ENCODE assay signal across 8 mouse cellular contexts in genomic region chr3:87986868-87987267, GRCm38 (mm10). TPM values are rescaled to one million over a fixed set of nuclear protein-coding genes. Genes with fewer than 3 reads are reported as not detected.
A peak's percentile ranks its signal among the peaks of the same experiment; 100 is the strongest.
DNase-seq lines count a peak whose midpoint lies in the region; ATAC-seq and TF ChIP-seq lines count a peak whose summit lies in the region.

No protein-coding gene starts in this region.

- 0 out of 2 replicates have a peak, but pooled peaks have one; percentile 50 for TF ChIP-seq EP300 in heart, postnatal 0 days (IDR thresholded peaks at IDR 0.05; ENCODE audit: low read depth)

- H3K27me3 ChIP-seq in E14TG2a.4 (ENCODE audit: insufficient read depth, low read length), result peaks cover 88% of the 10 kb centered on the region
- H3K27me3 ChIP-seq in forebrain, embryonic 12.5 days, result peaks cover 34% of the 10 kb centered on the region
- H3K27me3 ChIP-seq in heart, postnatal 0 days (ENCODE audit: control insufficient read depth, insufficient read depth, low read length), result peaks cover 35% of the 10 kb centered on the region
- peaks cover 20% of the 10 kb centered on the region for H3K27me3 ChIP-seq in liver, embryonic 16.5 days (ENCODE audit: control insufficient read depth, insufficient read depth, low read depth, low read length)
- H3K27me3 ChIP-seq in neural tube, embryonic 13.5 days, result peaks cover 33% of the 10 kb centered on the region
- no peaks in the 10 kb centered on the region for H3K27me3 ChIP-seq in testis, adult 2 months (ENCODE audit: control insufficient read depth, insufficient read depth, low read length)

- TF ChIP-seq POLR2A in testis, adult 2 months (IDR thresholded peaks at IDR 0.05; ENCODE audit: control insufficient read depth, low read depth, low read length), result no peak

- H3K9me3 ChIP-seq in E14TG2a.4 (ENCODE audit: low read length), result no peaks in the 10 kb centered on the region
- no peaks in the 10 kb centered on the region for H3K9me3 ChIP-seq in forebrain, embryonic 12.5 days
- H3K9me3 ChIP-seq in heart, postnatal 0 days (replicated peaks; ENCODE audit: control insufficient read depth, low read length), result no peaks in the 10 kb centered on the region
- H3K9me3 ChIP-seq in liver, embryonic 16.5 days (replicated peaks; ENCODE audit: control insufficient read depth, low read length), result no peaks in the 10 kb centered on the region
- no peaks in the 10 kb centered on the region for H3K9me3 ChIP-seq in neural tube, embryonic 13.5 days

- peak; percentile 95 for TF ChIP-seq CTCF in E14TG2a.4 (conservative IDR thresholded peaks at IDR 0.05; ENCODE audit: low read length)
- peak; percentile 99 for TF ChIP-seq CTCF in heart, postnatal 0 days (IDR thresholded peaks at IDR 0.05; ENCODE audit: low read depth)
- peak; percentile 95 for TF ChIP-seq CTCF in testis, adult 2 months (IDR thresholded peaks at IDR 0.05; ENCODE audit: control insufficient read depth, insufficient read depth, insufficient replicate concordance, low read depth, low read length)

- peak; percentile 85 for DNase-seq in c-Kit-positive CD71-positive TER-119-positive erythroid progenitor cells, embryonic 14.5 days (ENCODE audit: low spot score)
- DNase-seq in heart, postnatal 0 days (ENCODE audit: low spot score), result peak; percentile 93
- peak; percentile 100 for DNase-seq in kidney, postnatal 4 days

- H3K4me3 ChIP-seq in E14TG2a.4 (replicated peaks; ENCODE audit: low read length), result peak overlapping the region; percentile 73
- H3K4me3 ChIP-seq in forebrain, embryonic 12.5 days (replicated peaks), result peak overlapping the region; percentile 39
- peak overlapping the region; percentile 28 for H3K4me3 ChIP-seq in heart, postnatal 0 days (ENCODE audit: low read depth, low read length)
- H3K4me3 ChIP-seq in liver, embryonic 16.5 days (ENCODE audit: low read depth, low read length), result peak overlapping the region; percentile 14
- peak overlapping the region; percentile 34 for H3K4me3 ChIP-seq in neural tube, embryonic 13.5 days
- peak overlapping the region; percentile 76 for H3K4me3 ChIP-seq in testis, adult 2 months (ENCODE audit: control insufficient read depth, low read depth, low read length)

- peak overlapping the region; percentile 80 for H3K27ac ChIP-seq in forebrain, embryonic 12.5 days
- H3K27ac ChIP-seq in heart, postnatal 0 days (ENCODE audit: low read depth), result peak overlapping the region; percentile 58; the same call in 1 of the 2 replicates
- H3K27ac ChIP-seq in liver, embryonic 16.5 days (ENCODE audit: low read length), result no peak overlapping the region
- H3K27ac ChIP-seq in neural tube, embryonic 13.5 days (replicated peaks), result peak overlapping the region; percentile 77
- no peak overlapping the region for H3K27ac ChIP-seq in testis, adult 2 months (ENCODE audit: control insufficient read depth, insufficient read depth, low read depth, low read length)

- 0% methylated on average over 17 of the region's 17 CpGs for WGBS in forebrain, embryonic 12.5 days
- under 1% methylated on average over 17 of the region's 17 CpGs for WGBS in heart, postnatal 0 days
- under 1% methylated on average over 17 of the region's 17 CpGs for WGBS in liver, embryonic 16.5 days (ENCODE audit: insufficient replicate concordance)
- WGBS in neural tube, embryonic 13.5 days, result under 1% methylated on average over 17 of the region's 17 CpGs

- peaks cover 63% of the 10 kb centered on the region for H3K4me1 ChIP-seq in E14TG2a.4 (replicated peaks; ENCODE audit: low read depth, low read length)
- H3K4me1 ChIP-seq in forebrain, embryonic 12.5 days, result peaks cover 63% of the 10 kb centered on the region
- H3K4me1 ChIP-seq in heart, postnatal 0 days (ENCODE audit: control insufficient read depth, insufficient read depth), result peaks cover 53% of the 10 kb centered on the region
- peaks cover 12% of the 10 kb centered on the region for H3K4me1 ChIP-seq in liver, embryonic 16.5 days (ENCODE audit: control insufficient read depth, low read depth, low read length)
- peaks cover 66% of the 10 kb centered on the region for H3K4me1 ChIP-seq in neural tube, embryonic 13.5 days (replicated peaks)
- peaks cover 22% of the 10 kb centered on the region for H3K4me1 ChIP-seq in testis, adult 2 months (ENCODE audit: control insufficient read depth, insufficient read depth, low read length)

- H3K9ac ChIP-seq in forebrain, embryonic 12.5 days, result peak overlapping the region; percentile 56; the same call in 1 of the 2 replicates
- H3K9ac ChIP-seq in heart, postnatal 0 days (replicated peaks; ENCODE audit: low read depth, low read length), result no peak overlapping the region
- H3K9ac ChIP-seq in liver, embryonic 16.5 days (ENCODE audit: low read depth, low read length), result no peak overlapping the region
- H3K9ac ChIP-seq in neural tube, embryonic 13.5 days, result peak overlapping the region; percentile 66

- H3K4me2 ChIP-seq in forebrain, embryonic 12.5 days, result peak overlapping the region; percentile 77
- H3K4me2 ChIP-seq in heart, postnatal 0 days (ENCODE audit: low read depth, low read length), result peak overlapping the region; percentile 58
- peak overlapping the region; percentile 53 for H3K4me2 ChIP-seq in liver, embryonic 16.5 days (ENCODE audit: low read depth, low read length)
- H3K4me2 ChIP-seq in neural tube, embryonic 13.5 days, result peak overlapping the region; percentile 74

- H3K36me3 ChIP-seq in E14TG2a.4 (ENCODE audit: insufficient read depth, low read length), result no peaks in the 10 kb centered on the region
- no peaks in the 10 kb centered on the region for H3K36me3 ChIP-seq in forebrain, embryonic 12.5 days (replicated peaks)
- no peaks in the 10 kb centered on the region for H3K36me3 ChIP-seq in heart, postnatal 0 days (replicated peaks; ENCODE audit: control insufficient read depth, insufficient read depth, low read length)
- H3K36me3 ChIP-seq in liver, embryonic 16.5 days (ENCODE audit: control insufficient read depth, insufficient read depth), result no peaks in the 10 kb centered on the region
- H3K36me3 ChIP-seq in neural tube, embryonic 13.5 days, result no peaks in the 10 kb centered on the region
- H3K36me3 ChIP-seq in testis, adult 2 months (ENCODE audit: control insufficient read depth, insufficient read depth, low read length), result no peaks in the 10 kb centered on the region

- ATAC-seq in forebrain, embryonic 12.5 days (ENCODE audit: low FRiP score), result peak; percentile 80
- ATAC-seq in heart, postnatal 0 days (ENCODE audit: insufficient read depth, low read depth), result peak; percentile 67
- peak; percentile 70 for ATAC-seq in liver, embryonic 16.5 days (ENCODE audit: low read depth)
- ATAC-seq in neural tube, embryonic 13.5 days (ENCODE audit: low read depth), result peak; percentile 80

RNA-seq across cellular contexts. Expression of gene Bcan, which starts 13.2 kb away (rescaled TPM):
- 1.7 and 3.6 TPM in 2 replicates for polyA plus RNA-seq in forebrain, embryonic 12.5 days (2016; fragmentation: Nextera tagmentation; extraction: Ambion mirVana)
- not detected in 2 replicates for total RNA-seq in heart, postnatal 0 days (2014; rRNA removed; ENCODE audit: low replicate concordance)
- polyA plus RNA-seq in heart, postnatal 0 days (2015; fragmentation: Nextera tagmentation; extraction: Ambion mirVana), result 0.04 TPM in 1 of 2 replicates, not detected in the other
- 0.04 TPM in 1 of 2 replicates, not detected in the other for polyA plus RNA-seq in liver, embryonic 16.5 days (2015; fragmentation: Nextera tagmentation; extraction: Ambion mirVana)
- polyA plus RNA-seq in neural tube, embryonic 13.5 days (2015; fragmentation: Nextera tagmentation; extraction: Ambion mirVana), result 37.8 and 41.3 TPM in 2 replicates
- 0.13 and 0.23 TPM in 2 replicates for polyA plus RNA-seq in testis, adult 2 months (2012; rRNA removed)

RNA-seq across cellular contexts. Expression of gene Nes, which starts 16.0 kb away (rescaled TPM):
- 148 and 162 TPM in 2 replicates for polyA plus RNA-seq in forebrain, embryonic 12.5 days (2016; fragmentation: Nextera tagmentation; extraction: Ambion mirVana)
- 17.2 and 35.7 TPM in 2 replicates for total RNA-seq in heart, postnatal 0 days (2014; rRNA removed; ENCODE audit: low replicate concordance)
- polyA plus RNA-seq in heart, postnatal 0 days (2015; fragmentation: Nextera tagmentation; extraction: Ambion mirVana), result 9.1 and 9.9 TPM in 2 replicates
- polyA plus RNA-seq in liver, embryonic 16.5 days (2015; fragmentation: Nextera tagmentation; extraction: Ambion mirVana), result 1.2 and 1.4 TPM in 2 replicates
- 44.1 and 47.1 TPM in 2 replicates for polyA plus RNA-seq in neural tube, embryonic 13.5 days (2015; fragmentation: Nextera tagmentation; extraction: Ambion mirVana)
- 0.26 and 0.51 TPM in 2 replicates for polyA plus RNA-seq in testis, adult 2 months (2012; rRNA removed)

RNA-seq across cellular contexts. Expression of gene Crabp2, which starts 38.4 kb away (rescaled TPM):
- polyA plus RNA-seq in forebrain, embryonic 12.5 days (2016; fragmentation: Nextera tagmentation; extraction: Ambion mirVana), result 246 TPM in 2 replicates
- total RNA-seq in heart, postnatal 0 days (2014; rRNA removed; ENCODE audit: low replicate concordance), result 0.53 TPM in 1 of 2 replicates, not detected in the other
- polyA plus RNA-seq in heart, postnatal 0 days (2015; fragmentation: Nextera tagmentation; extraction: Ambion mirVana), result 0.37 and 0.62 TPM in 2 replicates
- polyA plus RNA-seq in liver, embryonic 16.5 days (2015; fragmentation: Nextera tagmentation; extraction: Ambion mirVana), result 0.09 and 0.25 TPM in 2 replicates
- polyA plus RNA-seq in neural tube, embryonic 13.5 days (2015; fragmentation: Nextera tagmentation; extraction: Ambion mirVana), result 193 and 205 TPM in 2 replicates
- 0.26 and 2.0 TPM in 2 replicates for polyA plus RNA-seq in testis, adult 2 months (2012; rRNA removed)

RNA-seq across cellular contexts. Expression of gene Hapln2, which starts 40.5 kb away (rescaled TPM):
- polyA plus RNA-seq in forebrain, embryonic 12.5 days (2016; fragmentation: Nextera tagmentation; extraction: Ambion mirVana), result not detected in 2 replicates
- total RNA-seq in heart, postnatal 0 days (2014; rRNA removed; ENCODE audit: low replicate concordance), result not detected in 2 replicates
- polyA plus RNA-seq in heart, postnatal 0 days (2015; fragmentation: Nextera tagmentation; extraction: Ambion mirVana), result 0.10 and 0.15 TPM in 2 replicates
- not detected in 2 replicates for polyA plus RNA-seq in liver, embryonic 16.5 days (2015; fragmentation: Nextera tagmentation; extraction: Ambion mirVana)
- 0.36 and 0.40 TPM in 2 replicates for polyA plus RNA-seq in neural tube, embryonic 13.5 days (2015; fragmentation: Nextera tagmentation; extraction: Ambion mirVana)
- polyA plus RNA-seq in testis, adult 2 months (2012; rRNA removed), result 14.0 and 15.7 TPM in 2 replicates

RNA-seq across cellular contexts. Expression of gene Gpatch4, which starts 56.0 kb away (rescaled TPM):
- 31.4 and 32.0 TPM in 2 replicates for polyA plus RNA-seq in forebrain, embryonic 12.5 days (2016; fragmentation: Nextera tagmentation; extraction: Ambion mirVana)
- total RNA-seq in heart, postnatal 0 days (2014; rRNA removed; ENCODE audit: low replicate concordance), result 1.2 and 3.4 TPM in 2 replicates
- polyA plus RNA-seq in heart, postnatal 0 days (2015; fragmentation: Nextera tagmentation; extraction: Ambion mirVana), result 10.9 and 11.6 TPM in 2 replicates
- polyA plus RNA-seq in liver, embryonic 16.5 days (2015; fragmentation: Nextera tagmentation; extraction: Ambion mirVana), result 13.2 and 14.1 TPM in 2 replicates
- 29.5 and 30.3 TPM in 2 replicates for polyA plus RNA-seq in neural tube, embryonic 13.5 days (2015; fragmentation: Nextera tagmentation; extraction: Ambion mirVana)
- 6.7 and 6.9 TPM in 2 replicates for polyA plus RNA-seq in testis, adult 2 months (2012; rRNA removed)

Comparison
In these comparisons a context has a peak if more than half of its experiments do, and no peak if none do; other contexts are left out.
1. H3K4me3 ChIP-seq: peak in every context shown above with its lines; median percentile 76 in testis, adult 2 months; 73 in E14TG2a.4; 39 in forebrain, embryonic 12.5 days; 34 in neural tube, embryonic 13.5 days; 28 in heart, postnatal 0 days; 14 in liver, embryonic 16.5 days.
2. H3K27ac ChIP-seq: peak in forebrain, embryonic 12.5 days (single experiment), heart, postnatal 0 days (single experiment) and neural tube, embryonic 13.5 days (single experiment); none in liver, embryonic 16.5 days (single experiment) and testis, adult 2 months (single experiment).
3. H3K9ac ChIP-seq: peak in forebrain, embryonic 12.5 days (single experiment) and neural tube, embryonic 13.5 days (single experiment); none in heart, postnatal 0 days (single experiment) and liver, embryonic 16.5 days (single experiment).
4. RNA of gene Crabp2, which starts 38.4 kb away (polyA plus RNA-seq): 246 TPM in forebrain, embryonic 12.5 days and 193 to 205 TPM in neural tube, embryonic 13.5 days; 0.37 to 0.62 TPM in heart, postnatal 0 days, 0.26 to 2.0 TPM in testis, adult 2 months and 0.09 to 0.25 TPM in liver, embryonic 16.5 days; every median in the first group is over 10 times any median in the second.
5. Peak in every context shown above with its lines, with median percentiles within 50 percentile points of each other: CTCF ChIP-seq, DNase-seq, ATAC-seq and H3K4me2 ChIP-seq.